Mouse (Mus musculus): ENCODE data around the gene Rasal1. TPM values are rescaled to one million over a fixed set of nuclear protein-coding genes. Genes with fewer than 3 reads are reported as not detected.

Rasal1 gene
- polyA plus RNA-seq, 1 experiment from 2014 or later: not detected

- peak overlapping the region; percentile 46; the same call in 1 of the 2 replicates for H3K9ac ChIP-seq
- H3K36me3 ChIP-seq (ENCODE audit: insufficient read depth): no peaks in the 10 kb centered on the region
- DNase-seq: peak; percentile 29
- H3K27me3 ChIP-seq (ENCODE audit: insufficient read depth, low read length): peaks cover 48% of the 10 kb centered on the region
- peak overlapping the region; percentile 84 for H3K4me2 ChIP-seq
- ATAC-seq (ENCODE audit: insufficient read depth): 0 out of 2 replicates have a peak, but pooled peaks have one; percentile 11
- H3K4me1 ChIP-seq (ENCODE audit: insufficient read depth): 0 out of 2 replicates have a peak, but pooled peaks cover 3% of the 10 kb centered on the region
- TF ChIP-seq CTCF (IDR thresholded peaks at IDR 0.05; ENCODE audit: low read depth): no peak
- no peak overlapping the region for H3K27ac ChIP-seq (ENCODE audit: low read depth)
- WGBS: under 1% methylated on average over 43 of the region's 43 CpGs
- peak overlapping the region; percentile 46 for H3K4me3 ChIP-seq (ENCODE audit: low read depth, low read length)
- no peaks in the 10 kb centered on the region for H3K9me3 ChIP-seq (ENCODE audit: low read depth, low read length)
These were observed 62.8 kb downstream of the Rasal1 start for GRCm38 (mm10) chr5:120711416-120711815.

DNA sequence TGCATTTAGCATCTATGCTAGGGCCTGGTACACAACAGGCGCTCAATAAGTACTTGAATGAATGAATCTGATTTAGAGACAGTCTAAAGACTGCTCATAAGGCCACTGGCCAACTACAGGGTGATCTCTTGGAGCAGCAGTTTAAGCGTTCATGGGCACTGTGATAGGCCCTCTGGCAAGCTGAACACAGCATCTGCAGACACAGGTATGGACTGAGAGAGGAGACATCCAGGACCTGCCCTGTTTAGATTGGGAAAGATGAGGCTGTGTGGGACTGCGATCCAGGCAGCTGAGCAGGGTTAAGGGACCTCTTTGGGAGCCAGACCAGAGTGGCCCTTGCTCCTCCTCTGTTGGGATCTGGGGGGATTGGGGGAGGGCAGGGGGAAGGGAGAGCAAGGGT is 63.2 kb downstream of the Rasal1 start, which contains the start of gene Dtx1:
Gene Dtx1 (minus strand): TSS at position 101 of the 400 bp plus-strand sequence.
- ATAC-seq (ENCODE audit: insufficient read depth): no peak
- Histone ChIP-seq H3K4me2 (peak within 1 kb of the TSS; percentile 84), H3K4me3 (ENCODE audit: low read depth, low read length) (peak within 1 kb of the TSS; percentile 46), H3K9me3 (ENCODE audit: low read depth, low read length) (no peaks in the 10 kb centered on the region), H3K36me3 (ENCODE audit: insufficient read depth) (no peaks in the 10 kb centered on the region), H3K27me3 (ENCODE audit: insufficient read depth, low read length) (peaks cover 48% of the 10 kb centered on the region), H3K27ac (ENCODE audit: low read depth) (no peak within 1 kb of the TSS), H3K4me1 (ENCODE audit: insufficient read depth) (0 out of 2 replicates have a peak, but pooled peaks cover 3% of the 10 kb centered on the region), H3K9ac (peak within 1 kb of the TSS; percentile 46)
- 35% methylated on average over 3 of the region's 3 CpGs for WGBS
- no peak for DNase-seq
- no peak for TF ChIP-seq CTCF (IDR thresholded peaks at IDR 0.05; ENCODE audit: low read depth)

GRCm38 (mm10) chr5:120712721-120713120 is 64.1 kb downstream of the Rasal1 start:
- peaks cover 48% of the 10 kb centered on the region for H3K27me3 ChIP-seq (ENCODE audit: insufficient read depth, low read length)
- WGBS: 67% methylated on average over 8 of the region's 8 CpGs
- ATAC-seq (ENCODE audit: insufficient read depth): no peak

DNA sequence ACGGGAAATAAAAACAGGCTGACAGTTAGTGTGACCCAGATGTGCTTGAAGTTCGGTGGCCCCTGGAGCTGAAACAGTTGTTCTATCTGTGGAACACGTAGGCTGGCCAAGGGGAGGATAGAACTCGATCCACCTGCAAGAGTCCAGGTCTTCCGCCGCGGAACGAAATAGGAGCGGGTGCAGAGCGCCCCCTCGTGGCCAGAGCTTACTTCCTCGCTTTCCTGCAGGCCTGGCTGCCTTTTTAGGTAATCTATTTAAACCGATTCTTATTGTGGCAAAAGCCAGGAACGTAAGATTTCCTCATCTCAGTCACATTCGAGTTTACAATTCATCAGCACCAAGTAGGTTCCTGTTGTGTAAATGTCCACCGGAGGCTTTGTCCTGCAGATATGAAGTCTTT is 65.7 kb downstream of the Rasal1 start:
- 0 out of 2 replicates have a peak, but pooled peaks cover 3% of the 10 kb centered on the region for H3K4me1 ChIP-seq (ENCODE audit: insufficient read depth)
- TF ChIP-seq CTCF (IDR thresholded peaks at IDR 0.05; ENCODE audit: low read depth): peak; percentile 90
- WGBS: 3% methylated on average over 16 of the region's 16 CpGs
- H3K36me3 ChIP-seq (ENCODE audit: insufficient read depth): no peaks in the 10 kb centered on the region
- ATAC-seq (ENCODE audit: insufficient read depth): no peak
- H3K9ac ChIP-seq: no peak overlapping the region
- no peak overlapping the region for H3K27ac ChIP-seq (ENCODE audit: low read depth)
- DNase-seq: peak; percentile 85
- peaks cover 43% of the 10 kb centered on the region for H3K27me3 ChIP-seq (ENCODE audit: insufficient read depth, low read length)
- no peak overlapping the region for H3K4me2 ChIP-seq
- no peaks in the 10 kb centered on the region for H3K9me3 ChIP-seq (ENCODE audit: low read depth, low read length)
- H3K4me3 ChIP-seq (ENCODE audit: low read depth, low read length): no peak overlapping the region

More at GRCm38 (mm10) chr5:120712721-120713120, 64.1 kb downstream of the Rasal1 start:
- Histone ChIP-seq H3K27ac (ENCODE audit: low read depth) (no peak overlapping the region), H3K4me2 (no peak overlapping the region), H3K4me3 (ENCODE audit: low read depth, low read length) (no peak overlapping the region), H3K4me1 (ENCODE audit: insufficient read depth) (0 out of 2 replicates have a peak, but pooled peaks cover 3% of the 10 kb centered on the region), H3K36me3 (ENCODE audit: insufficient read depth) (no peaks in the 10 kb centered on the region), H3K9ac (no peak overlapping the region), H3K9me3 (ENCODE audit: low read depth, low read length) (no peaks in the 10 kb centered on the region)
- DNase-seq: no peak
- TF ChIP-seq CTCF (IDR thresholded peaks at IDR 0.05; ENCODE audit: low read depth): no peak

GRCm38 (mm10) chr5:120717136-120717535 is 68.5 kb downstream of the Rasal1 start:
- ATAC-seq (ENCODE audit: insufficient read depth) (no peak), DNase-seq (no peak)
- 54% methylated on average over 10 of the region's 10 CpGs for WGBS
- no peak overlapping the region for H3K27ac ChIP-seq (ENCODE audit: low read depth)
- TF ChIP-seq CTCF (IDR thresholded peaks at IDR 0.05; ENCODE audit: low read depth): no peak
- H3K9ac ChIP-seq: no peak overlapping the region
- no peak overlapping the region for H3K4me2 ChIP-seq
- H3K27me3 ChIP-seq (ENCODE audit: insufficient read depth, low read length): peaks cover 15% of the 10 kb centered on the region
- H3K4me3 ChIP-seq (ENCODE audit: low read depth, low read length): no peak overlapping the region
- H3K4me1 ChIP-seq (ENCODE audit: insufficient read depth): no peaks in the 10 kb centered on the region
- H3K36me3 ChIP-seq (ENCODE audit: insufficient read depth): no peaks in the 10 kb centered on the region
- no peaks in the 10 kb centered on the region; the same call in 1 of the 2 replicates for H3K9me3 ChIP-seq (ENCODE audit: low read depth, low read length)

GRCm38 (mm10) chr5:120718600-120719378 is 70.2 kb downstream of the Rasal1 start:
- WGBS: 42% methylated on average over 15 of the region's 15 CpGs
- DNase-seq (peak; percentile 9), ATAC-seq (ENCODE audit: insufficient read depth) (peak; percentile 56; the same call in 1 of the 2 replicates)
- Histone ChIP-seq H3K27me3 (ENCODE audit: insufficient read depth, low read length) (0 out of 2 replicates have a peak, but pooled peaks cover 3% of the 10 kb centered on the region), H3K27ac (ENCODE audit: low read depth) (no peak overlapping the region), H3K9ac (no peak overlapping the region), H3K4me1 (ENCODE audit: insufficient read depth) (no peaks in the 10 kb centered on the region), H3K4me2 (no peak overlapping the region), H3K36me3 (ENCODE audit: insufficient read depth) (no peaks in the 10 kb centered on the region), H3K4me3 (ENCODE audit: low read depth, low read length) (no peak overlapping the region), H3K9me3 (ENCODE audit: low read depth, low read length) (no peaks in the 10 kb centered on the region; the same call in 1 of the 2 replicates)
- peak; percentile 21; the same call in 1 of the 2 replicates for TF ChIP-seq CTCF (IDR thresholded peaks at IDR 0.05; ENCODE audit: low read depth)

DNA sequence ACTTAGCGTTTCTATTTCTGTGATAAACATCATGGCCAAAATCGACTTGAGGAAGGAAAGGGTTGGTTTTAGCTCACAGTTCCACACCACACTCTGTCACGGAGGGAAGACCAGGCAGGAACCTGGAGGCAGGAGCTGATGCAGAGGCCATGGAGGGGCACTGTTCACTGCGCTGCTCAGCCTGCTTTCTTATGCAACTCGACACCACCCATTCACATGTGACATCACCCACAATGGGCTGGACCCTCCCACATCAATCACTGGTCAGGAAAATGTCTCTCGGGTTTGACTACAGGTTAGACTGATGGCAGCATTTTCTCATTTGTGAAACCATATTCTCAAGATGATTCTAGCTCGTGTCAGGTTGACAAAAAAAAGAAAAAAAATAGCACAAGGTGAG is 72.4 kb downstream of the Rasal1 start:
- Histone ChIP-seq H3K4me2 (no peak overlapping the region), H3K27me3 (ENCODE audit: insufficient read depth, low read length) (no peaks in the 10 kb centered on the region), H3K36me3 (ENCODE audit: insufficient read depth) (no peaks in the 10 kb centered on the region), H3K4me3 (ENCODE audit: low read depth, low read length) (no peak overlapping the region), H3K4me1 (ENCODE audit: insufficient read depth) (no peaks in the 10 kb centered on the region), H3K9ac (no peak overlapping the region), H3K9me3 (ENCODE audit: low read depth, low read length) (no peaks in the 10 kb centered on the region; the same call in 1 of the 2 replicates), H3K27ac (ENCODE audit: low read depth) (no peak overlapping the region)
- DNase-seq (no peak), ATAC-seq (ENCODE audit: insufficient read depth) (no peak)
- 52% methylated on average over 7 of the region's 7 CpGs for WGBS
- TF ChIP-seq CTCF (IDR thresholded peaks at IDR 0.05; ENCODE audit: low read depth): no peak
